Mouse (Mus musculus): Measurements from ENCODE around the gene Rorb. TPM values are rescaled to one million over a fixed set of nuclear protein-coding genes. Genes with fewer than 3 reads are reported as not detected.
A peak's percentile ranks its signal among the peaks of the same experiment; 100 is the strongest.

Rorb gene
- polyA plus RNA-seq, 1 experiment from 2014 or later, result 0.32 TPM

GRCm38 (mm10) chr19:19034482-19035315 lies 76.3 kb downstream of the Rorb start:
- Histone ChIP-seq H3K4me3 (ENCODE audit: low read length) (no peak overlapping the region), H3K9ac (replicated peaks; ENCODE audit: low read length) (no peak overlapping the region), H3K9me3 (ENCODE audit: low read length) (no peaks in the 10 kb centered on the region), H3K36me3 (ENCODE audit: insufficient read depth, low read length) (no peaks in the 10 kb centered on the region), H3K4me1 (ENCODE audit: insufficient read depth, low read length) (no peaks in the 10 kb centered on the region), H3K4me2 (replicated peaks; ENCODE audit: low read depth, low read length) (no peak overlapping the region), H3K27me3 (ENCODE audit: insufficient read depth, low read length) (no peaks in the 10 kb centered on the region), H3K27ac (ENCODE audit: low read length) (no peak overlapping the region)
- 76% methylated on average over 5 of the region's 5 CpGs for WGBS
- ATAC-seq (ENCODE audit: low FRiP score, low TSS enrichment), result no peak

GRCm38 (mm10) chr19:19033974-19034373 lies 77.0 kb downstream of the Rorb start:
- Histone ChIP-seq H3K9me3 (ENCODE audit: low read length) (no peaks in the 10 kb centered on the region), H3K4me3 (ENCODE audit: low read length) (no peak overlapping the region), H3K4me2 (replicated peaks; ENCODE audit: low read depth, low read length) (no peak overlapping the region), H3K27ac (ENCODE audit: low read length) (no peak overlapping the region), H3K4me1 (ENCODE audit: insufficient read depth, low read length) (no peaks in the 10 kb centered on the region), H3K27me3 (ENCODE audit: insufficient read depth, low read length) (no peaks in the 10 kb centered on the region), H3K36me3 (ENCODE audit: insufficient read depth, low read length) (no peaks in the 10 kb centered on the region), H3K9ac (replicated peaks; ENCODE audit: low read length) (no peak overlapping the region)
- ATAC-seq (ENCODE audit: low FRiP score, low TSS enrichment), result no peak
- 87% methylated on average over 3 of the region's 3 CpGs for WGBS

- Histone ChIP-seq H3K9me3 (ENCODE audit: low read length) (no peaks in the 10 kb centered on the region), H3K27ac (ENCODE audit: low read length) (no peak overlapping the region), H3K4me3 (ENCODE audit: low read length) (no peak overlapping the region), H3K4me2 (replicated peaks; ENCODE audit: low read depth, low read length) (no peak overlapping the region), H3K4me1 (ENCODE audit: insufficient read depth, low read length) (no peaks in the 10 kb centered on the region), H3K27me3 (ENCODE audit: insufficient read depth, low read length) (no peaks in the 10 kb centered on the region), H3K36me3 (ENCODE audit: insufficient read depth, low read length) (no peaks in the 10 kb centered on the region), H3K9ac (replicated peaks; ENCODE audit: low read length) (no peak overlapping the region)
- ATAC-seq (ENCODE audit: low FRiP score, low TSS enrichment), result peak; percentile 69; the same call in 1 of the 2 replicates
- WGBS, result 42% methylated on average over 6 of the region's 6 CpGs
Observed at GRCm38 (mm10) chr19:19005144-19005543, 105.9 kb downstream of the Rorb start.

- WGBS, result 41% methylated on average over 9 of the region's 11 CpGs
- Histone ChIP-seq H3K27ac (ENCODE audit: low read length) (no peak overlapping the region), H3K4me3 (ENCODE audit: low read length) (no peak overlapping the region), H3K4me1 (ENCODE audit: insufficient read depth, low read length) (no peaks in the 10 kb centered on the region), H3K9me3 (ENCODE audit: low read length) (no peaks in the 10 kb centered on the region), H3K4me2 (replicated peaks; ENCODE audit: low read depth, low read length) (no peak overlapping the region), H3K27me3 (ENCODE audit: insufficient read depth, low read length) (no peaks in the 10 kb centered on the region), H3K9ac (replicated peaks; ENCODE audit: low read length) (no peak overlapping the region), H3K36me3 (ENCODE audit: insufficient read depth, low read length) (no peaks in the 10 kb centered on the region)
- ATAC-seq (ENCODE audit: low FRiP score, low TSS enrichment), result 0 out of 2 replicates have a peak, but pooled peaks have one; percentile 39
Observed at GRCm38 (mm10) chr19:19004023-19004656, 106.9 kb downstream of the Rorb start.

GRCm38 (mm10) chr19:18998966-18999365 lies 112.0 kb downstream of the Rorb start:
- H3K36me3 ChIP-seq (ENCODE audit: insufficient read depth, low read length), result no peaks in the 10 kb centered on the region
- no peak overlapping the region for H3K4me3 ChIP-seq (ENCODE audit: low read length)
- WGBS, result 86% methylated on average over 8 of the region's 8 CpGs
- H3K4me1 ChIP-seq (ENCODE audit: insufficient read depth, low read length), result no peaks in the 10 kb centered on the region
- H3K9ac ChIP-seq (replicated peaks; ENCODE audit: low read length), result no peak overlapping the region
- H3K27ac ChIP-seq (ENCODE audit: low read length), result no peak overlapping the region
- no peak overlapping the region for H3K4me2 ChIP-seq (replicated peaks; ENCODE audit: low read depth, low read length)
- no peaks in the 10 kb centered on the region for H3K9me3 ChIP-seq (ENCODE audit: low read length)
- no peaks in the 10 kb centered on the region for H3K27me3 ChIP-seq (ENCODE audit: insufficient read depth, low read length)
- ATAC-seq (ENCODE audit: low FRiP score, low TSS enrichment), result no peak

- Histone ChIP-seq H3K36me3 (ENCODE audit: insufficient read depth, low read length) (no peaks in the 10 kb centered on the region), H3K9ac (replicated peaks; ENCODE audit: low read length) (no peak overlapping the region), H3K27me3 (ENCODE audit: insufficient read depth, low read length) (no peaks in the 10 kb centered on the region), H3K4me3 (ENCODE audit: low read length) (no peak overlapping the region), H3K4me2 (replicated peaks; ENCODE audit: low read depth, low read length) (no peak overlapping the region), H3K27ac (ENCODE audit: low read length) (no peak overlapping the region), H3K9me3 (ENCODE audit: low read length) (no peaks in the 10 kb centered on the region), H3K4me1 (ENCODE audit: insufficient read depth, low read length) (no peaks in the 10 kb centered on the region)
- ATAC-seq (ENCODE audit: low FRiP score, low TSS enrichment), result no peak
- whole genome bisulfite sequencing, result 66% methylated on average over 1 of the region's 1 CpGs
Observed at GRCm38 (mm10) chr19:18997711-18998110, 113.3 kb downstream of the Rorb start.

GRCm38 (mm10) chr19:18979996-18980395 lies 131.0 kb downstream of the Rorb start:
- H3K27me3 ChIP-seq (ENCODE audit: insufficient read depth, low read length), result no peaks in the 10 kb centered on the region
- no peak overlapping the region for H3K9ac ChIP-seq (replicated peaks; ENCODE audit: low read length)
- no peaks in the 10 kb centered on the region for H3K9me3 ChIP-seq (ENCODE audit: low read length)
- WGBS, result 88% methylated on average over 5 of the region's 5 CpGs
- no peak overlapping the region for H3K27ac ChIP-seq (ENCODE audit: low read length)
- no peak overlapping the region for H3K4me2 ChIP-seq (replicated peaks; ENCODE audit: low read depth, low read length)
- no peak overlapping the region for H3K4me3 ChIP-seq (ENCODE audit: low read length)
- no peaks in the 10 kb centered on the region for H3K4me1 ChIP-seq (ENCODE audit: insufficient read depth, low read length)
- no peaks in the 10 kb centered on the region for H3K36me3 ChIP-seq (ENCODE audit: insufficient read depth, low read length)
- no peak for ATAC-seq (ENCODE audit: low FRiP score, low TSS enrichment)

GRCm38 (mm10) chr19:18974796-18975660 lies 136.0 kb downstream of the Rorb start:
- 0 out of 2 replicates have a peak, but pooled peaks have one; percentile 31 for ATAC-seq (ENCODE audit: low FRiP score, low TSS enrichment)
- no peak overlapping the region for H3K4me2 ChIP-seq (replicated peaks; ENCODE audit: low read depth, low read length)
- no peak overlapping the region for H3K27ac ChIP-seq (ENCODE audit: low read length)
- no peaks in the 10 kb centered on the region for H3K9me3 ChIP-seq (ENCODE audit: low read length)
- H3K36me3 ChIP-seq (ENCODE audit: insufficient read depth, low read length), result no peaks in the 10 kb centered on the region
- no peaks in the 10 kb centered on the region for H3K4me1 ChIP-seq (ENCODE audit: insufficient read depth, low read length)
- no peak overlapping the region for H3K9ac ChIP-seq (replicated peaks; ENCODE audit: low read length)
- no peak overlapping the region for H3K4me3 ChIP-seq (ENCODE audit: low read length)
- H3K27me3 ChIP-seq (ENCODE audit: insufficient read depth, low read length), result no peaks in the 10 kb centered on the region
- WGBS, result 60% methylated on average over 5 of the region's 5 CpGs

- ATAC-seq (ENCODE audit: low FRiP score, low TSS enrichment), result no peak
- Histone ChIP-seq H3K27ac (ENCODE audit: low read length) (no peak overlapping the region), H3K4me3 (ENCODE audit: low read length) (no peak overlapping the region), H3K4me2 (replicated peaks; ENCODE audit: low read depth, low read length) (no peak overlapping the region), H3K9ac (replicated peaks; ENCODE audit: low read length) (no peak overlapping the region), H3K36me3 (ENCODE audit: insufficient read depth, low read length) (no peaks in the 10 kb centered on the region), H3K4me1 (ENCODE audit: insufficient read depth, low read length) (no peaks in the 10 kb centered on the region), H3K9me3 (ENCODE audit: low read length) (no peaks in the 10 kb centered on the region), H3K27me3 (ENCODE audit: insufficient read depth, low read length) (no peaks in the 10 kb centered on the region)
- WGBS, result 84% methylated on average over 8 of the region's 8 CpGs
Observed at GRCm38 (mm10) chr19:18969386-18969785, 141.6 kb downstream of the Rorb start.

Measured in kidney, embryonic 16.5 days (tissue).